Mouse (Mus musculus): ENCODE results near the gene Fsd2. TPM values are rescaled to one million over a fixed set of nuclear protein-coding genes. Genes with fewer than 3 reads are reported as not detected.

The Fsd2 gene
- total and polyA plus RNA-seq, 2 experiments from 2014 or later = 0.05 to 0.31 TPM

DNA sequence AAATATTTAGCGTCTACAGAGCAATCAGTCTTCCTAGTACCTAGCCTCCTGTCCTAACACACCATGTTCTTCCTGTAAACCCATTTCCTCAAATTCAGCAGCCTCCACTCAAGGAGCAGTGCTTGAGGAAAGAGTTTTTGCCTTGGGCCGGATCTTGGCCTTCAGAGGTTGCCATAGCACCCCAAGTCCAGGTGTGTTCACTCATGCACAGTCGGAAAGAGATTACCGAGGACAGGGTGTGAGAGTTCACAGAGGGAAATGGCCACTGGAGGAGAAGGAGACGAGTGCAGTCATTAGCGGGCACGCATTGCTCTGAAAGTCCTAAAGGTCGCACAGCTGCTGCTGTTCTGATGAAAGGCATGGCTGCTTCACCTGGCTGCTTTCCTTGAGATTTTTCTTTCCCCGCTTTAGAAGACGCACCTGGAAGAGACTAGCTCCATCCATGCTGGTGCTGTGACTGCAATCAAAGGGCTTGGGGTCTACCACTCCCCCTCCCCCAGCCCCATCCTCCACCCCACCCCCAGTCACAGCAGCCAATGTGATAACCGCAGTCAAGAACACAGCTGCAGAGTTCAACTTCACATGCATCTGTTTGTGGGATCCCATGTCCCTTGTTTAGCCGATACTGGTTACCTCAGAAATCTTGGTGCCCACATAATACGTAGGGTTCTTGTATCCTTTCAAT lies 51.7 kb downstream of the Fsd2 start:
- no peak overlapping the region for H3K4me2 ChIP-seq (ENCODE audit: low read depth, low read length)
- DNase-seq (ENCODE audit: low spot score) (no peak), ATAC-seq (no peak)
- H3K9ac ChIP-seq (replicated peaks; ENCODE audit: low read length) = no peak overlapping the region
- no peaks in the 10 kb centered on the region for H3K27me3 ChIP-seq (ENCODE audit: insufficient read depth, low read length)
- TF ChIP-seq CTCF (IDR thresholded peaks at IDR 0.05; ENCODE audit: low read depth) = no peak
- H3K4me3 ChIP-seq (ENCODE audit: low read length) = no peak overlapping the region
- 66% methylated on average over 13 of the region's 13 CpGs for WGBS
- H3K36me3 ChIP-seq (ENCODE audit: insufficient read depth, low read length) = no peaks in the 10 kb centered on the region
- no peak overlapping the region for H3K27ac ChIP-seq
- no peaks in the 10 kb centered on the region for H3K9me3 ChIP-seq (ENCODE audit: low read length)
- no peaks in the 10 kb centered on the region for H3K4me1 ChIP-seq (ENCODE audit: insufficient read depth, low read length)

- DNase-seq (ENCODE audit: low spot score) = no peak
- no peak for ATAC-seq
- H3K36me3 ChIP-seq (ENCODE audit: insufficient read depth, low read length) = no peaks in the 10 kb centered on the region
- 82% methylated on average over 2 of the region's 2 CpGs for WGBS
- H3K9me3 ChIP-seq (ENCODE audit: low read length) = no peaks in the 10 kb centered on the region
- H3K4me1 ChIP-seq (ENCODE audit: insufficient read depth, low read length) = no peaks in the 10 kb centered on the region
- H3K4me2 ChIP-seq (ENCODE audit: low read depth, low read length) = no peak overlapping the region
- TF ChIP-seq CTCF (IDR thresholded peaks at IDR 0.05; ENCODE audit: low read depth) = no peak
- H3K9ac ChIP-seq (replicated peaks; ENCODE audit: low read length) = no peak overlapping the region
- no peak overlapping the region for H3K4me3 ChIP-seq (ENCODE audit: low read length)
- H3K27ac ChIP-seq = no peak overlapping the region
- H3K27me3 ChIP-seq (ENCODE audit: insufficient read depth, low read length) = no peaks in the 10 kb centered on the region
Measured at GRCm38 (mm10) chr7:81501050-81501449, 65.7 kb downstream of the Fsd2 start.

GRCm38 (mm10) chr7:81498181-81498580 lies 68.6 kb downstream of the Fsd2 start, which contains the start of gene BC048679:
Gene BC048679, minus strand, starts transcription at chr7:81498281.
- Histone ChIP-seq H3K9ac (replicated peaks; ENCODE audit: low read length) (no peak within 1 kb of the TSS), H3K4me3 (ENCODE audit: low read length) (no peak within 1 kb of the TSS), H3K4me2 (ENCODE audit: low read depth, low read length) (no peak within 1 kb of the TSS), H3K4me1 (ENCODE audit: insufficient read depth, low read length) (peaks cover 4% of the 10 kb centered on the region; the same call in 1 of the 2 replicates), H3K27me3 (ENCODE audit: insufficient read depth, low read length) (no peaks in the 10 kb centered on the region), H3K27ac (no peak within 1 kb of the TSS), H3K36me3 (ENCODE audit: insufficient read depth, low read length) (no peaks in the 10 kb centered on the region), H3K9me3 (ENCODE audit: low read length) (no peaks in the 10 kb centered on the region)
- DNase-seq (ENCODE audit: low spot score) (no peak), ATAC-seq (no peak)
- 82% methylated on average over 7 of the region's 7 CpGs for WGBS
- no peak for TF ChIP-seq CTCF (IDR thresholded peaks at IDR 0.05; ENCODE audit: low read depth)

GRCm38 (mm10) chr7:81497171-81497570 lies 69.6 kb downstream of the Fsd2 start:
- Histone ChIP-seq H3K4me1 (ENCODE audit: insufficient read depth, low read length) (peaks cover 4% of the 10 kb centered on the region; the same call in 1 of the 2 replicates), H3K27me3 (ENCODE audit: insufficient read depth, low read length) (no peaks in the 10 kb centered on the region), H3K36me3 (ENCODE audit: insufficient read depth, low read length) (no peaks in the 10 kb centered on the region), H3K27ac (no peak overlapping the region), H3K4me3 (ENCODE audit: low read length) (no peak overlapping the region), H3K9me3 (ENCODE audit: low read length) (no peaks in the 10 kb centered on the region), H3K4me2 (ENCODE audit: low read depth, low read length) (no peak overlapping the region), H3K9ac (replicated peaks; ENCODE audit: low read length) (no peak overlapping the region)
- ATAC-seq (no peak), DNase-seq (ENCODE audit: low spot score) (no peak)
- WGBS = 9% methylated on average over 6 of the region's 6 CpGs
- TF ChIP-seq CTCF (IDR thresholded peaks at IDR 0.05; ENCODE audit: low read depth) = no peak

DNA sequence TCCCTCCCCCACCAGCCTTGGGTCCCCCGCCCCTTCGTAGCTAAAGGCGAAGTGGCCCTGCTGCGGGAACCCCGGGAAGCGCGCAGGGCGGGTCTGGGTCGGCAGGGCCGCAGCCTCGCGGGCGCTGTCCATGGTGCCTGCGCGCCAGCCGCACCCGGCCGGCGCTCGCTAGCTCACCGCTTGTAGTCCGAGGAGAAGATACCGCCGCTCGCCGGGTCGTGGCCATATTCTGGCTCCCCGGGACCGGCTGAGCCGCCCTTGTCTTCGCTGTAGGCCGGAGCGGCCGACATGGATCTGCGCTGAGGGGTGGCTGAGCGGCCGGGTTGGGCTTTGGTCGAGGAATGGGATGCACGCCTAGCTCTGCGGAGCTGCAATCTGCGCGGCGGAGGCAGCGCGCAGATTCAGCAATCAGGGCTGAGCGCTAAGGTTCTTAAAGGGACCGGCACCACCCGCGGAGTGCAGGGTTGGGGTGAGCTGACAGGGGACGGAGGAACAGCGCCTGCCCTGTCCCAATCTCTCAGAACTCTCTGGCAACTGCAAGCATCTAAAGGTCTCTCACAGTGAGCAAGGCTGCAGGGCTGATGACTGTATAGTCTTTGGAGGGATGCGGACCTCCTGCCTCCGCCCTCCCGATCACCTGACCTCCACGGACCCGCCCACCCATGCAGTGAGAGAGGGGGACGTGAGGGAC lies 73.3 kb downstream of the Fsd2 start, which contains the start of gene Ap3b2:
Gene Ap3b2, minus strand, starts transcription at position 595 of the 691 bp plus-strand sequence.
- Histone ChIP-seq H3K4me3 (ENCODE audit: low read length) (peak within 1 kb of the TSS; percentile 70), H3K4me1 (ENCODE audit: insufficient read depth, low read length) (peaks cover 10% of the 10 kb centered on the region; the same call in 1 of the 2 replicates), H3K27ac (peak within 1 kb of the TSS; percentile 98), H3K36me3 (ENCODE audit: insufficient read depth, low read length) (no peaks in the 10 kb centered on the region), H3K27me3 (ENCODE audit: insufficient read depth, low read length) (no peaks in the 10 kb centered on the region), H3K4me2 (ENCODE audit: low read depth, low read length) (peak within 1 kb of the TSS; percentile 69), H3K9ac (replicated peaks; ENCODE audit: low read length) (peak within 1 kb of the TSS; percentile 85), H3K9me3 (ENCODE audit: low read length) (no peaks in the 10 kb centered on the region)
- no peak for TF ChIP-seq CTCF (IDR thresholded peaks at IDR 0.05; ENCODE audit: low read depth)
- peak; percentile 82 for DNase-seq (ENCODE audit: low spot score)
- peak; percentile 93 for ATAC-seq
- WGBS = under 1% methylated on average over 57 of the region's 57 CpGs

DNA sequence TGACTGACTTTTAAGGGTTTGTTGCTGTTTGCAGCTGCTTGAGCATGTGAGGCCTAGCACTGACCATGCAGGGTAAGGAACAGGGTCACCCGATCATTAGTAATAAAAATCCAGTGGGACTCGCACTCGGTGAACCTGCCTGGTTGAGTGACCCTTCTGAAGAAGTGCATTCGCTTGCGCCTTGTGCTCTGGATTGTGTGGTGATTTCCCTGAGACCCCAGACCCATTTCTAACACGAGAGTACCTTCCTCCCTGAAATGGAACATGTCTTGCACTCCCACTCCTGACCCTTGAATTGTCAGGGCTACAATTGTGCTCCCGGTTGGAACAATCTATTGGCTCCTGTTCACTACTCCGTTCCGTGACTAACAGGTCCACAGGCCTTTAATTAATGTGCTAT lies 74.1 kb downstream of the Fsd2 start:
- ATAC-seq (no peak), DNase-seq (ENCODE audit: low spot score) (no peak)
- H3K36me3 ChIP-seq (ENCODE audit: insufficient read depth, low read length) = no peaks in the 10 kb centered on the region
- H3K9ac ChIP-seq (replicated peaks; ENCODE audit: low read length) = peak overlapping the region; percentile 85
- H3K4me2 ChIP-seq (ENCODE audit: low read depth, low read length) = peak overlapping the region; percentile 69
- H3K9me3 ChIP-seq (ENCODE audit: low read length) = no peaks in the 10 kb centered on the region
- peak overlapping the region; percentile 70 for H3K4me3 ChIP-seq (ENCODE audit: low read length)
- no peaks in the 10 kb centered on the region for H3K27me3 ChIP-seq (ENCODE audit: insufficient read depth, low read length)
- no peak for TF ChIP-seq CTCF (IDR thresholded peaks at IDR 0.05; ENCODE audit: low read depth)
- 28% methylated on average over 9 of the region's 9 CpGs for WGBS
- H3K4me1 ChIP-seq (ENCODE audit: insufficient read depth, low read length) = peaks cover 10% of the 10 kb centered on the region; the same call in 1 of the 2 replicates
- H3K27ac ChIP-seq = peak overlapping the region; percentile 98; the same call in 1 of the 2 replicates

Measured in hindbrain, postnatal 0 days (tissue).